Mouse (Mus musculus) right cerebral cortex, postnatal 25 days (tissue): ENCODE measurements around the gene B4galnt1.

Experiments
- DNase-seq: peaks from one replicate; pipeline ENCODE4 v3.0.0; 2022

The B4galnt1 gene

DNA sequence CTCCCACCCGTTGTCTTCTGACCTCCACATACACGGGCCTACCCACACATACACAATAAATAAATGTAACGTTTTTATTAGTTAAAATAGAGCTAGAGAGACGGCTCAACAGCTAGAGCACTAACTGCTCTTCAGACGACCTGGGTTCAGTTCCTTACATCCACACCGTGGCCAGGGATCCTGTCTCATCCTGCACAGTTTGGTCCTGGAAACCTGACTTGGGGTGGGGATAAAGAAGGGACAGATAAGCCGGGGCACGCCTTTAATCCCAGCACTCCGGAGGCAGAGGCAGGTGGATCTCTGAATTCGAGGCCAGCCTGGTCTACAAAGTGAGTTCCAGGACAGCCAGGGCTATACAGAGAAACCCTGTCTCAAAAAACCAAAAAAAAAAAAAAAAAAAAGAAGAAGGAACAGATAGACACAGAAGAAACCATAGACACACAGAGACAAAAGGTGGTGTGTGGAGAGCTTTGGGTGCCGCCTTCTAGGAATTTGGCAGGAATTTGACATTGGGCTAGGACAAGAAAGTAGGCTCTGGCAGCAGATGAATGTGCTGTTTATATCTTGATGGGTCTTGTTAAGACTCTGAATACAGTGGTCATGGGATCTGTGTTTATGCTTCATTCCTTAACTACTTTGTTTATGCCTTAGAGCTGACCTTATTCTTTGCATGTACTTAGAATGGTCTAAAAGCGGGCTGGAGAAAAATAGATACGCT lies 48.8 kb downstream of the B4galnt1 start:
- DNase-seq = no peak

DNA sequence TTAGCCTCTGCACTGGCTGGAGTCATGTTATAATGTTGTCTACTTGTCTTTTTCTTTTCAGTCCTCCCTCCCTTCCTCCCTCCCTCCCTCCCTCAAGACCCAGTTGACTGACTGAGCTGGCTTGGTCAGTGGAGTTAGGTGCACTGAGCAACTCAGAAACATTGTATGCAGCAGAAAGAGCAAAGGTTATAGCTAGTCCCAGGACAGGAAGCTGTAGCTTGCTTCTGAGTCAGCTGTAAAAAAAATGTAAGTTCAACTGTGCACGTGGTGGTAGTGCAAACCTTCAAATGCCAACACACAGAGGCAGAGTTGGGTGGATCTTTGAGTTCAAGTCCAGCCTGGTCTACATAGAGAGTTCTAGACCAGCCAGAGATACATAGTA lies 49.4 kb downstream of the B4galnt1 start:
- no peak for DNase-seq

DNA sequence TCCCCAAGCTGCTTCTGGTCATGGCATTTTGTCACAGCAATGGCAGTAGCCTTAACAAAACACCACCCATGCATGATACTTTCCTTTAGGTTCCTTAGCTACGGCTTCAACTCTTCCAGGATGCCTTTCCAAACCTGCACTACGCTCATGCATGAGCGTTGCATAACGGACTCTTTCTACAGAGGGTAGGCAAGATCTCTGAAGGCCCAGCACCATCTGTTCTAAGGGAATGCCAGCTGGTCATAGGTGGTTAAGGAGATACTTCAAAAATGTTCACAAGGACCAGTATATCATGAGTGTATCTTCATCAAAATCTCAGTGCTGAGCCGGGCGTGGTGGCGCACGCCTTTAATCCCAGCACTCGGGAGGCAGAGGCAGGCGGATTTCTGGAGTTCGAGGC lies 51.4 kb downstream of the B4galnt1 start:
- DNase-seq = no peak

DNA sequence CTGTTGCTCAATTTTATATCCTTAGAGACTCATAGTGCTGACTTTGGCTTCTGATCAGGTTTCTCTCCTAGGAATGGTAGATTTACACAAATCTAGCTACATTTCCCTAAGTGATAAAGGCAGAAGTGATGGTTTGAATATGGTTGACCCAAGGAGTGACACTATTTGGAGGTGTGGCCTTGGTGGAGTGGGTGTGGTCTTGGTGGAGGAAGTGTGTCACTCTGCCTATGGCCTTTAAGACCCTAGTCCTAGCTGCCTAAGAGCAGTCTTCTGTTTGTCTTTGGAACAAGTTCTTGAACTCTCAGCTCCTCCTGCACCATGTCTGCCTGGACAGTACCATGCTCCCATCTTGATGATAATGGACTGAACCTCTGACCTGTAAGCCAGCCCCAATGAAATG lies 52.2 kb downstream of the B4galnt1 start:
- no peak for DNase-seq

DNA sequence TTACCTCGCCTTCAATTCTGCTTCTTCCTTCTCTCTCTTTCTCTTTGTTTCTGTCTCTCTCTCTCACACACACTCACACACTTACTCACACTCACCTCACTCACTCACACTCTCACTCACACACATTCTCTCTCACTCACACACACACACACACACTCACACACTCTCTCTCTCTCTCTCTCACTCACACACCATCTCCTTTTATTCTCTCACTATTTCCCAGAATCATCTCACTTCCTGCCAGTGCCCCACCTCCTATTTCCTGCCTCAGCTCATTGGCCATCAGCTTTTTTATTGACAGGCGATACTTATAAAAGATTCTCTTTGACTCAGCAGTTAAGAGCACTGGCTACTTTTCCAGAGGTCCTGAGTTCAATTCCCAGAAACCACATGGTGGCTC lies 53.3 kb downstream of the B4galnt1 start:
- no peak for DNase-seq
